Mouse (Mus musculus) heart, adult 2 months (tissue): ENCODE measurements around the gene Hadh.

Source experiments
- CTCF ChIP-seq: fragments of 200-600 bp; IDR thresholded peaks from 2 replicates; pipeline ENCODE4 v1.8.1; 2022; ENCODE audit warnings: antibody characterized with exemption, mild to moderate bottlenecking, moderate library complexity
- EP300 ChIP-seq: fragments of 200-500 bp; IDR thresholded peaks from 2 replicates; pipeline ENCODE4 v1.6.1; 2011; ENCODE audit warnings: low read depth, low read length, control low read depth; ENCODE audit not compliant: insufficient read depth

DNA sequence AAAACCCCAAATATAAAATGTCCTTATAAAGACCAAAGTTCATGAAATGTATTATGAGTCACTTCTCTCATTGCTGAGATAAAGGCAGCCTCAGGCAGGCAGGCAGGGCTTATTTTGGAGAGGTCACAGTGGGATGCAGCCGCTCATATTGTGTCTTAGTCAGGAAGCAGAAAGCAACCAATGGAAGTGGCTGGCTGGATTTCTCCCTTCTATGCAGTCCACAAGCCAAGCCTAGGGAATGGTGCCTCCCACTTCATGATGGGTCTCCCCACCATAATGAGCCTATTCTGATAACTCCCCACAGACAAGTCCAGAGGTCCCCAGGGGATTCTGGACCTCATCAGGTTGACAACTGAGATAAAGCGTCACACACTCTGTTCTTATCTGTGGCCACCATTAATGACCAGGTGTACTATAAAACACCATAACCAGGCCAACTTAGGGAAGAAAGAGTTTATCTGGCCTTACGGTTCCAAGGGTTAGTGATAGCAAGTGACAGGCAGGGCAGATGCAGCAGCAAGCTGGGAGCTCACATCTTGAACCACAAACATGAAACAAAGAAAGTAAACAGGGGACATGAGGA, 16.4 kb downstream of the Hadh start:
- TF ChIP-seq EP300 (no peak), CTCF (no peak)
